Mouse (Mus musculus): Measurements from ENCODE around the gene Cfap157. TPM values are rescaled to one million over a fixed set of nuclear protein-coding genes. Genes with fewer than 3 reads are reported as not detected.

The Cfap157 gene
- polyA plus RNA-seq, 1 experiment: 2.4 TPM

GRCm38 (mm10) chr2:32740916-32741272, 43.3 kb downstream of the Cfap157 start, which contains the start of gene 6330409D20Rik:
Gene 6330409D20Rik (minus strand): TSS chr2:32741016.
- TF ChIP-seq POLR2A (IDR thresholded peaks at IDR 0.05; ENCODE audit: borderline replicate concordance, extremely low read depth, low read depth, low read length): no peak
- no peak for TF ChIP-seq CTCF (IDR thresholded peaks at IDR 0.05; ENCODE audit: insufficient read depth, low read length)
- DNase-seq: no peak
- Histone ChIP-seq H3K4me3 (replicated peaks; ENCODE audit: extremely low read depth, low read depth, low read length) (peak within 1 kb of the TSS; percentile 30), H3K4me1 (ENCODE audit: control insufficient read depth, insufficient read depth, low read length) (peaks cover 20% of the 10 kb centered on the region)
- WGBS: 23% methylated on average over 11 of the region's 11 CpGs

GRCm38 (mm10) chr2:32739311-32739710, 44.9 kb downstream of the Cfap157 start:
- no peak for TF ChIP-seq POLR2A (IDR thresholded peaks at IDR 0.05; ENCODE audit: borderline replicate concordance, extremely low read depth, low read depth, low read length)
- TF ChIP-seq CTCF (IDR thresholded peaks at IDR 0.05; ENCODE audit: insufficient read depth, low read length): no peak
- 37% methylated on average over 4 of the region's 4 CpGs for WGBS
- DNase-seq: no peak
- Histone ChIP-seq H3K4me1 (ENCODE audit: control insufficient read depth, insufficient read depth, low read length) (peaks cover 28% of the 10 kb centered on the region), H3K4me3 (replicated peaks; ENCODE audit: extremely low read depth, low read depth, low read length) (no peak overlapping the region)

GRCm38 (mm10) chr2:32737008-32737407, 47.2 kb downstream of the Cfap157 start:
- TF ChIP-seq CTCF (IDR thresholded peaks at IDR 0.05; ENCODE audit: insufficient read depth, low read length) (no peak), POLR2A (IDR thresholded peaks at IDR 0.05; ENCODE audit: borderline replicate concordance, extremely low read depth, low read depth, low read length) (no peak)
- WGBS: 38% methylated on average over 6 of the region's 6 CpGs
- peaks cover 36% of the 10 kb centered on the region for H3K4me1 ChIP-seq (ENCODE audit: control insufficient read depth, insufficient read depth, low read length)
- DNase-seq: no peak
- H3K4me3 ChIP-seq (replicated peaks; ENCODE audit: extremely low read depth, low read depth, low read length): no peak overlapping the region

- DNase-seq: no peak
- Histone ChIP-seq H3K4me3 (replicated peaks; ENCODE audit: extremely low read depth, low read depth, low read length) (no peak overlapping the region), H3K4me1 (ENCODE audit: control insufficient read depth, insufficient read depth, low read length) (peaks cover 32% of the 10 kb centered on the region)
- 40% methylated on average over 3 of the region's 3 CpGs for WGBS
- TF ChIP-seq POLR2A (IDR thresholded peaks at IDR 0.05; ENCODE audit: borderline replicate concordance, extremely low read depth, low read depth, low read length): 0 out of 2 replicates have a peak, but pooled peaks have one; percentile 5
- TF ChIP-seq CTCF (IDR thresholded peaks at IDR 0.05; ENCODE audit: insufficient read depth, low read length): no peak
Measured at GRCm38 (mm10) chr2:32736306-32736829, 47.9 kb downstream of the Cfap157 start.

- Histone ChIP-seq H3K4me1 (ENCODE audit: control insufficient read depth, insufficient read depth, low read length) (peaks cover 36% of the 10 kb centered on the region), H3K4me3 (replicated peaks; ENCODE audit: extremely low read depth, low read depth, low read length) (no peak overlapping the region)
- WGBS: 38% methylated on average over 4 of the region's 4 CpGs
- DNase-seq: peak; percentile 49
- TF ChIP-seq CTCF (IDR thresholded peaks at IDR 0.05; ENCODE audit: insufficient read depth, low read length): no peak
- no peak; the same call in 1 of the 2 replicates for TF ChIP-seq POLR2A (IDR thresholded peaks at IDR 0.05; ENCODE audit: borderline replicate concordance, extremely low read depth, low read depth, low read length)
Measured at GRCm38 (mm10) chr2:32734933-32735332, 49.3 kb downstream of the Cfap157 start.

- no peak for DNase-seq
- Histone ChIP-seq H3K4me3 (replicated peaks; ENCODE audit: extremely low read depth, low read depth, low read length) (no peak overlapping the region), H3K4me1 (ENCODE audit: control insufficient read depth, insufficient read depth, low read length) (peaks cover 32% of the 10 kb centered on the region)
- TF ChIP-seq CTCF (IDR thresholded peaks at IDR 0.05; ENCODE audit: insufficient read depth, low read length) (no peak), POLR2A (IDR thresholded peaks at IDR 0.05; ENCODE audit: borderline replicate concordance, extremely low read depth, low read depth, low read length) (no peak; the same call in 1 of the 2 replicates)
- WGBS: 32% methylated on average over 4 of the region's 4 CpGs
Measured at GRCm38 (mm10) chr2:32734480-32734879, 49.7 kb downstream of the Cfap157 start.

GRCm38 (mm10) chr2:32732695-32733094, 51.5 kb downstream of the Cfap157 start:
- TF ChIP-seq POLR2A (IDR thresholded peaks at IDR 0.05; ENCODE audit: borderline replicate concordance, extremely low read depth, low read depth, low read length) (no peak), CTCF (IDR thresholded peaks at IDR 0.05; ENCODE audit: insufficient read depth, low read length) (no peak)
- no peak for DNase-seq
- Histone ChIP-seq H3K4me3 (replicated peaks; ENCODE audit: extremely low read depth, low read depth, low read length) (no peak overlapping the region), H3K4me1 (ENCODE audit: control insufficient read depth, insufficient read depth, low read length) (peaks cover 32% of the 10 kb centered on the region)
- WGBS: 52% methylated on average over 6 of the region's 6 CpGs

GRCm38 (mm10) chr2:32731911-32732310, 52.3 kb downstream of the Cfap157 start:
- Histone ChIP-seq H3K4me3 (replicated peaks; ENCODE audit: extremely low read depth, low read depth, low read length) (no peak overlapping the region), H3K4me1 (ENCODE audit: control insufficient read depth, insufficient read depth, low read length) (peaks cover 30% of the 10 kb centered on the region)
- WGBS: 45% methylated on average over 4 of the region's 4 CpGs
- DNase-seq: no peak
- TF ChIP-seq POLR2A (IDR thresholded peaks at IDR 0.05; ENCODE audit: borderline replicate concordance, extremely low read depth, low read depth, low read length) (peak; percentile 14; the same call in 1 of the 2 replicates), CTCF (IDR thresholded peaks at IDR 0.05; ENCODE audit: insufficient read depth, low read length) (no peak)

- H3K4me1 ChIP-seq (ENCODE audit: control insufficient read depth, insufficient read depth, low read length): peaks cover 25% of the 10 kb centered on the region
- DNase-seq: no peak
- WGBS: 21% methylated on average over 11 of the region's 11 CpGs
- H3K4me3 ChIP-seq (replicated peaks; ENCODE audit: extremely low read depth, low read depth, low read length): peak overlapping the region; percentile 13
- TF ChIP-seq CTCF (IDR thresholded peaks at IDR 0.05; ENCODE audit: insufficient read depth, low read length) (no peak), POLR2A (IDR thresholded peaks at IDR 0.05; ENCODE audit: borderline replicate concordance, extremely low read depth, low read depth, low read length) (no peak)
Measured at GRCm38 (mm10) chr2:32730854-32731253, 53.4 kb downstream of the Cfap157 start.

GRCm38 (mm10) chr2:32729547-32729946, 54.7 kb downstream of the Cfap157 start:
- DNase-seq: no peak
- WGBS: 48% methylated on average over 4 of the region's 4 CpGs
- H3K4me3 ChIP-seq (replicated peaks; ENCODE audit: extremely low read depth, low read depth, low read length): peak overlapping the region; percentile 36
- H3K4me1 ChIP-seq (ENCODE audit: control insufficient read depth, insufficient read depth, low read length): peaks cover 19% of the 10 kb centered on the region
- TF ChIP-seq CTCF (IDR thresholded peaks at IDR 0.05; ENCODE audit: insufficient read depth, low read length) (no peak), POLR2A (IDR thresholded peaks at IDR 0.05; ENCODE audit: borderline replicate concordance, extremely low read depth, low read depth, low read length) (no peak)
